Mouse (Mus musculus) intestine, embryonic 15.5 days (tissue): ENCODE measurements at regions not wholly inside any gene's neighbourhood (a gene's known extent, or its start where the extent isn't known, plus 50 kb on each side); places are given as distances from the start of the nearest gene placed in this dataset.

Experiments used
- ATAC-seq: fragments of 200-750 bp; cut with Nextera tagmentation; 2 replicates; pipeline ENCODE4 v1.8.0; 2017; ENCODE audit warnings: moderate TSS enrichment, moderate library complexity
- H3K27ac ChIP-seq: fragments of 300-500 bp; sonication (generic); 2 replicates; pipeline ENCODE4 v1.5.1; 2015; ENCODE audit warnings: mild to moderate bottlenecking, inconsistent platforms
- H3K27me3 ChIP-seq: fragments of 300-500 bp; sonication (generic); replicated peaks from 2 replicates; pipeline ENCODE4 v1.6.1; 2015; ENCODE audit warnings: inconsistent platforms
- H3K36me3 ChIP-seq: fragments of 300-500 bp; sonication (generic); 2 replicates; pipeline ENCODE4 v1.6.1; 2015; ENCODE audit warnings: inconsistent platforms
- H3K4me1 ChIP-seq: fragments of 300-500 bp; sonication (generic); replicated peaks from 2 replicates; pipeline ENCODE4 v1.6.1; 2015; ENCODE audit warnings: inconsistent platforms
- H3K4me2 ChIP-seq: fragments of 300-500 bp; sonication (generic); replicated peaks from 2 replicates; pipeline ENCODE4 v1.6.1; 2015; ENCODE audit warnings: mild to moderate bottlenecking, inconsistent platforms
- H3K4me3 ChIP-seq: fragments of 300-500 bp; sonication (generic); replicated peaks from 2 replicates; pipeline ENCODE4 v1.5.1; 2015; ENCODE audit warnings: inconsistent platforms
- H3K9ac ChIP-seq: fragments of 300-500 bp; sonication (generic); 2 replicates; pipeline ENCODE4 v1.6.1; 2015; ENCODE audit warnings: inconsistent platforms
- H3K9me3 ChIP-seq: fragments of 300-500 bp; sonication (generic); 2 replicates; pipeline ENCODE4 v1.6.1; 2016; ENCODE audit warnings: inconsistent platforms
- WGBS: fragments of 180-500 bp; shearing (Covaris S2); methylation state at CpG from one replicate; pipeline ENCODE4 v1.1.7; 2015; 5-methylcytosine and 5-hydroxymethylcytosine counted together

DNA sequence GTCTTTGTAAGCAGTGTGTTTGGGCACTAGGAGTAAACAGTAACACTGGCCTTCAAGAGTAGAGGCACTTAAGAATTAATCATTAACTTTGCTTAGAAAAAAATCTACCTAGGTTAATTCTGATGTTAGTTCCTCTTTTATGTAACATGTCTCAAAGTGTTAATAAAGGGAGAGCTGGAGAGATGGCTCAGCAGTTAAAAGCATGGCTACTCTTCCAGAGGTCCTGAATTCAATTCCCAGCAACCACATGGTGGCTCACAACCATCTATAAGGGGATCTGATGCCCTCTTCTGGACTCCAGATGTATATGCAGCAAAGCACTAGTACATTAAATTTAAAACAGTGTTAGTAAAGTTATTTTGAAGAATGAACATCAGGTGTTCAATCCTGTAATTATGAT, 195.9 kb upstream of the Mkln1 start:
- H3K9ac ChIP-seq: no peak overlapping the region
- no peaks in the 10 kb centered on the region for H3K9me3 ChIP-seq
- no peak overlapping the region for H3K4me3 ChIP-seq
- no peaks in the 10 kb centered on the region for H3K36me3 ChIP-seq
- no peak for ATAC-seq
- no peaks in the 10 kb centered on the region for H3K4me1 ChIP-seq
- no peak overlapping the region for H3K27ac ChIP-seq
- no peak overlapping the region for H3K4me2 ChIP-seq
- no peaks in the 10 kb centered on the region for H3K27me3 ChIP-seq

DNA sequence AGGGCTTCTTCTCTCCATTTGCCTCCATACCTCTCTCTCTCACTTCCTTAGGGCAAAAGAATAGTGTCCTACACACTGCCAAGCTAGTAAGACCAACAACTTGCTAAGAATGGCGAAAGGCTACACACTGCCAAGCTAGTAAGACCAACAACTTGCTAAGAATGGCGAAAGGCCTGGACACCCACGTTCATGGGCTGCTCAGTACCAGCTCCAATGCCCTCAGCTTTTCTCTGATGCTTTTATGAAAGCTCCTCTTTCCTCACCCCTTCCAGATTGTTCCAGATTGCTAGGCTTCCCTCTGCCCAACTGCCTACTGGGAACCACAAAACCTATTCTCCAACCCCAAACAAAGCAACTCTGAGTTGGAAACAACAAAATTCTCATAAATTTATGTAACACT, 194.1 kb upstream of the Mkln1 start:
- Histone ChIP-seq H3K4me3 (no peak overlapping the region), H3K9ac (no peak overlapping the region), H3K4me2 (no peak overlapping the region), H3K27me3 (no peaks in the 10 kb centered on the region), H3K27ac (no peak overlapping the region), H3K9me3 (no peaks in the 10 kb centered on the region), H3K4me1 (no peaks in the 10 kb centered on the region), H3K36me3 (no peaks in the 10 kb centered on the region)
- ATAC-seq: no peak
- WGBS: 85% methylated on average over 3 of the region's 3 CpGs

- Histone ChIP-seq H3K36me3 (no peaks in the 10 kb centered on the region), H3K27me3 (no peaks in the 10 kb centered on the region), H3K9me3 (no peaks in the 10 kb centered on the region), H3K4me2 (no peak overlapping the region), H3K27ac (no peak overlapping the region), H3K4me3 (no peak overlapping the region), H3K4me1 (no peaks in the 10 kb centered on the region), H3K9ac (no peak overlapping the region)
- WGBS: 83% methylated on average over 4 of the region's 4 CpGs
- ATAC-seq: no peak
Measured at GRCm38 (mm10) chr6:31204839-31205238, 193.7 kb upstream of the Mkln1 start.

- Histone ChIP-seq H3K9me3 (no peaks in the 10 kb centered on the region), H3K27ac (no peak overlapping the region), H3K4me1 (no peaks in the 10 kb centered on the region), H3K27me3 (no peaks in the 10 kb centered on the region), H3K4me2 (no peak overlapping the region), H3K9ac (no peak overlapping the region), H3K4me3 (no peak overlapping the region), H3K36me3 (no peaks in the 10 kb centered on the region)
- no peak for ATAC-seq
- 65% methylated on average over 7 of the region's 7 CpGs for WGBS
Measured at GRCm38 (mm10) chr6:31206106-31206505, 192.4 kb upstream of the Mkln1 start.

- Histone ChIP-seq H3K4me2 (no peak overlapping the region), H3K27ac (no peak overlapping the region), H3K4me1 (no peaks in the 10 kb centered on the region), H3K9me3 (no peaks in the 10 kb centered on the region), H3K36me3 (no peaks in the 10 kb centered on the region), H3K4me3 (no peak overlapping the region), H3K27me3 (no peaks in the 10 kb centered on the region), H3K9ac (no peak overlapping the region)
- ATAC-seq: no peak
- 76% methylated on average over 12 of the region's 12 CpGs for WGBS
Measured at GRCm38 (mm10) chr6:31207231-31207630, 191.3 kb upstream of the Mkln1 start.

GRCm38 (mm10) chr6:31208224-31208623, 190.3 kb upstream of the Mkln1 start:
- no peak overlapping the region for H3K9ac ChIP-seq
- H3K4me3 ChIP-seq: no peak overlapping the region
- no peak overlapping the region for H3K4me2 ChIP-seq
- no peak for ATAC-seq
- 92% methylated on average over 6 of the region's 6 CpGs for WGBS
- H3K27me3 ChIP-seq: no peaks in the 10 kb centered on the region
- H3K9me3 ChIP-seq: no peaks in the 10 kb centered on the region
- no peak overlapping the region for H3K27ac ChIP-seq
- H3K36me3 ChIP-seq: no peaks in the 10 kb centered on the region
- no peaks in the 10 kb centered on the region for H3K4me1 ChIP-seq

DNA sequence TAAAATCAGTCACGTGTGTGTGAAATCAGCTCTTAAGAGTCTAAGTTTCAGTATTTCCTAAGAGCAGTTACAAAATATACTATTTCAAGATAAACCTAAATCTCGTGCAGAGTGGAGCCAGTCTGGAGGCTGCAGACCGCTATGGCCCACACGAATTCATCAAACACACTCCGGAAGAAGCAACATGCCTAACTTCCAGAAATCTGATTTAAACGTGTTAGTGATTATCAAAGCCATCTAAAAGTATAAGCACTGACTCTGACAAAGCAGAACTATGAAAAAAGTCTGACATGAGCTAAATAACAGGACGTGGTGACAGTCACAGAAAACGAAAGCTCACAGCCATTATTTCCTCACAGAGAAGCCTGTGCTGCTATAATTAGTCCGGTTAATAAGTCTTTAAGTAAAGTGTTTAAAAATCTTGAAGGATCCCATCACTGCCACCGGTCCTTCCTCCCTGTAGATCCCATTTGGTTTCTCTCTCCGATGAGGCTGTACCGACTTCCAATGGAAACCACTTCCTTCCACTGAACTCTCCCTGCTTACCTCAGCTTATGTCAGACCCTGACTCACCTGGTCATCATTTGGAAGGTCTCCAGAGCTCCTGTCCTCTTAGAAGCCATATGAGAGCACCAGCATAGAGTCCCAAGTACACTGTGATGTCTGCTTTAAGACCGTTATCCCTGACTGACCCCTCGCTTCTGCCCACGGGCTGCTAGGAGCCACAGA, 189.0 kb upstream of the Mkln1 start:
- no peaks in the 10 kb centered on the region for H3K36me3 ChIP-seq
- ATAC-seq: no peak
- H3K27me3 ChIP-seq: no peaks in the 10 kb centered on the region
- H3K9ac ChIP-seq: no peak overlapping the region
- WGBS: 75% methylated on average over 15 of the region's 15 CpGs
- H3K27ac ChIP-seq: no peak overlapping the region
- no peaks in the 10 kb centered on the region for H3K9me3 ChIP-seq
- H3K4me3 ChIP-seq: no peak overlapping the region
- no peaks in the 10 kb centered on the region for H3K4me1 ChIP-seq
- H3K4me2 ChIP-seq: no peak overlapping the region

GRCm38 (mm10) chr6:31210209-31210714, 188.3 kb upstream of the Mkln1 start:
- no peaks in the 10 kb centered on the region for H3K9me3 ChIP-seq
- H3K27me3 ChIP-seq: no peaks in the 10 kb centered on the region
- no peak overlapping the region for H3K9ac ChIP-seq
- no peak overlapping the region for H3K4me2 ChIP-seq
- H3K36me3 ChIP-seq: no peaks in the 10 kb centered on the region
- no peak for ATAC-seq
- no peak overlapping the region for H3K4me3 ChIP-seq
- 77% methylated on average over 7 of the region's 7 CpGs for WGBS
- H3K4me1 ChIP-seq: no peaks in the 10 kb centered on the region
- no peak overlapping the region for H3K27ac ChIP-seq

GRCm38 (mm10) chr6:31211091-31211490, 187.4 kb upstream of the Mkln1 start:
- H3K4me3 ChIP-seq: no peak overlapping the region
- no peak for ATAC-seq
- WGBS: 84% methylated on average over 4 of the region's 4 CpGs
- no peaks in the 10 kb centered on the region for H3K36me3 ChIP-seq
- peaks cover 2% of the 10 kb centered on the region for H3K27me3 ChIP-seq
- no peak overlapping the region for H3K9ac ChIP-seq
- H3K27ac ChIP-seq: no peak overlapping the region
- H3K4me1 ChIP-seq: no peaks in the 10 kb centered on the region
- H3K4me2 ChIP-seq: no peak overlapping the region
- no peaks in the 10 kb centered on the region for H3K9me3 ChIP-seq

- no peak for ATAC-seq
- Histone ChIP-seq H3K36me3 (no peaks in the 10 kb centered on the region), H3K27me3 (peaks cover 6% of the 10 kb centered on the region), H3K27ac (no peak overlapping the region), H3K9me3 (no peaks in the 10 kb centered on the region), H3K4me1 (no peaks in the 10 kb centered on the region; the same call in 1 of the 2 replicates), H3K9ac (no peak overlapping the region), H3K4me3 (no peak overlapping the region), H3K4me2 (no peak overlapping the region)
- whole genome bisulfite sequencing: 75% methylated on average over 5 of the region's 5 CpGs
Measured at GRCm38 (mm10) chr6:31211616-31212015, 186.9 kb upstream of the Mkln1 start.

GRCm38 (mm10) chr6:31212080-31212479, 186.5 kb upstream of the Mkln1 start:
- no peak overlapping the region for H3K4me3 ChIP-seq
- no peaks in the 10 kb centered on the region for H3K9me3 ChIP-seq
- ATAC-seq: no peak
- H3K9ac ChIP-seq: no peak overlapping the region
- H3K4me2 ChIP-seq: no peak overlapping the region
- no peaks in the 10 kb centered on the region for H3K36me3 ChIP-seq
- WGBS: 86% methylated on average over 7 of the region's 7 CpGs
- no peak overlapping the region for H3K27ac ChIP-seq
- H3K4me1 ChIP-seq: peaks cover 4% of the 10 kb centered on the region
- H3K27me3 ChIP-seq: peaks cover 11% of the 10 kb centered on the region

DNA sequence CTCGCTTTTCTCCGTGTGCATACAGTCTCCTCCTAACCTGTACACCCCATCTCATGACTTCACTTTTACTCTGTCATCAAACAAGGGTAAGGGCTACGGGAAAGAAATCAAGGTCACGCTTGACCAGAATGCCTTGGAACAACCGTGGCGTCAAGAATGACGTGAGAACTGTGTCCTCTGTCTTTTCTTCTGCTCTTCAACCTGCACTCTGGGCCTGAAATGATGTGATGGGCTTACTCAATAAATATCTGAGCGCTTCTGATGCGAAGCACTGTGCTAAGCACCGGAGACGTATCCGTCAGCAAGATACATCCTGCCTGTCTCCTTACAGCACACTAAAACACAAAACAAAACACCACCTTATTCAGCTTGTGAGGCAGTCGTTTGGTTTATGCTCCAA, 185.8 kb upstream of the Mkln1 start:
- Histone ChIP-seq H3K27ac (no peak overlapping the region), H3K4me1 (peaks cover 9% of the 10 kb centered on the region), H3K9ac (no peak overlapping the region), H3K4me3 (no peak overlapping the region), H3K27me3 (peaks cover 15% of the 10 kb centered on the region), H3K9me3 (no peaks in the 10 kb centered on the region), H3K36me3 (no peaks in the 10 kb centered on the region), H3K4me2 (no peak overlapping the region)
- ATAC-seq: no peak
- WGBS: 82% methylated on average over 13 of the region's 13 CpGs

DNA sequence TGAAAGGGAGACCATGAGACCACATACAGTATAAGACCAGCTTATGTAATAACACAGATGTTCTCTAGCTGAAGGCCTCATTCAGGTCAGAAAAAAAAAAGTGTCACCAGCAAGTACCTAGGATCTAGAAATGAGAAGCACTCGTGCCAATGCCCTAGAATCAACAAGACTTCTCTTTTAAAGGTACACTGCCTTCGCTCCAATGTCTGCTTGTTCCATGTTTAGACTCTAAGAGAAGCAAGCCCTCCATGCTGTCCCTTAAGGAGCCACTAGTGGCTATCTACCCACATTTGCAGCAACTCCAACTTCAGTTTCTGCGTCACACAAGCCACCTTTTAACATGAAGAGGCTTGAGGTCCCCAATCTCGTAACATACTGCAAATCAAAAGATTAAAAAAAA, 185.4 kb upstream of the Mkln1 start:
- H3K27ac ChIP-seq: no peak overlapping the region
- H3K9me3 ChIP-seq: no peaks in the 10 kb centered on the region
- 80% methylated on average over 4 of the region's 4 CpGs for WGBS
- H3K4me1 ChIP-seq: peaks cover 13% of the 10 kb centered on the region
- peaks cover 19% of the 10 kb centered on the region for H3K27me3 ChIP-seq
- H3K4me3 ChIP-seq: no peak overlapping the region
- H3K4me2 ChIP-seq: no peak overlapping the region
- ATAC-seq: no peak
- H3K9ac ChIP-seq: no peak overlapping the region
- no peaks in the 10 kb centered on the region for H3K36me3 ChIP-seq
